Mouse (Mus musculus) thymus, adult 2 months (tissue): ENCODE measurements around the gene Zfp30.

ENCODE experiments used
- CTCF ChIP-seq: fragments of 200-500 bp; IDR thresholded peaks from 2 replicates; pipeline ENCODE4 v1.5.1; 2012; ENCODE audit warnings: mild to moderate bottlenecking, control low read depth, low read length, moderate library complexity, borderline replicate concordance; ENCODE audit not compliant: control insufficient read depth, poor library complexity, insufficient read depth; ENCODE audit errors: extremely low read depth
- POLR2A ChIP-seq: fragments of 200-500 bp; IDR thresholded peaks from 2 replicates; pipeline ENCODE4 v1.6.1; 2012; ENCODE audit warnings: mild to moderate bottlenecking, low read length, control low read depth, moderate library complexity; ENCODE audit not compliant: control insufficient read depth, poor library complexity, insufficient read depth; ENCODE audit errors: extremely low read depth

DNA sequence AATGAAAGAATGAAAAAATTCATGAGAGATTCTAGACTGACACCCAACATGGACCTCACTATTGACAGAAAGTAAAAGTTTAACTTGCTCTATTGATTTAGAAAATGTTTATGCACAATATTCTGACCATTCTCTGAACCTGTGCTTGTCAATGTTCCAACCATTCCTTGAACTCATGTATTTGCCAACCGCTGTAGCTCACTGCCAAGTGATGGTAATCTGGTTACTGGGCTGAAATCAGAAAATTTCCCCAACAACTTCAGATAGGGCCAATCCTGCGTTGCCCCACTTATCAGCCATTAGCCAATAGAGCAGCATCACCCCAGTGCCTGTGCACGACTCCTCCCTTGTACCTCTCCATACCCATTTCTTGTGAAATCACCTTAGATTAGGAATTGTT lies 41.5 kb upstream of the Zfp30 start:
- TF ChIP-seq CTCF (no peak), POLR2A (no peak)
